Mouse (Mus musculus) megakaryocyte, embryonic 14.5 days (primary cell): ENCODE data around the gene Faap100.

Source experiments
- FLI1 ChIP-seq: IDR thresholded peaks from 2 replicates; pipeline ENCODE4 v1.6.1; 2012; ENCODE audit warnings: low read length, inconsistent platforms, mixed read lengths
- GATA1 ChIP-seq: IDR thresholded peaks from 3 replicates; pipeline ENCODE4 v1.6.1; 2012; ENCODE audit warnings: mixed read lengths, low read length, inconsistent platforms, borderline replicate concordance

DNA sequence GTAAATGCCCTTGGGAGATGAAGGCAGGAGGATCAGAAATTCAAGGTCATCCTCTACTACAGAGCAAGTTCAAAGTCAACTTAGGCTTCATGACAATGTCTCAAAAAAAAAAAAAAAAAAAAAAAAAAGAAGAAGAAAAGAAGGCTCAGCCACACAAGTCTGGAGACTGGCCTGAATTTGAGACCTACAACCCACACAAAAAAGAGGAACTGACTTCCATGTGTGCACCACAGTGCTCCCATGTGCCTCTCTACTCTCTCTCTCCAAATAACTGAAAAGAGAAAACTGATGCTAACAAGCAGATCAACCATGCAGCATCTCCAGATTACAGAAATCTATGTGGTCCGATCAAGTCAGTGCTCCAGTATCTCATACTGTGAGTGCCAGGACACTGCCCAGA is 26.2 kb upstream of the Faap100 start:
- no peak for TF ChIP-seq GATA1
- TF ChIP-seq FLI1: no peak
